In the genomic region with DNA sequence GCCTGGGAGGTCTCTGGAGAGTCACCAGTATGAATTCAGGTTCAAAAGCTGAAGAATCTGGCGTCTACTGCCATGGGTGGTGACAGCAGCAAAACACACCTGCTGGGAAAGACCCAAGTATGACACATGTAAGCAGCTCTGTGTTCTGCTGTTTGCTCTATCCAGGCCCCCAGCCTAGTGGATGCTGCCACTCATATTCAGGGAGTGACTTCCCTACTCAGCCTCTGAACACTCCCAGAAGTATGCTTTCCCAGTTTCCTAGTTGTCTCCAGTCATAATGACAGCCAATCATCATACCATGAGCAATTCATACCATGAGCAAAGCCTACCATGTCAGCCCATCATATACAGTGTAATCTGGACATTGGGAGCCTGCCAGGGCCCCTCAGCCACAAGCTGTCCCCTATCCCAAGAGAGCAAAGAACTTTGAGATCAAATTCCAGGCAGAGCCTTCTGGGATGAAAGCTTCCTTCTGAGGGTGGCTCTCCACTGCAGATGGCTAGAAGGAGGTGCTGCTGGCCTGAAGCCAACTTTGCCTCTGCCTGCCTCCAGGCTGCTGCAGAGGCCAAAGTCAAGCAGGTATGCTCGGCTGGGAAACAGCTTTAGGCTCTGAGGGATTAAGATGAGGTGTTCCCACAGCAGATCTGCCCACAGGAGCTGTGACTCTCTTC, we compare ENCODE assay signal across 7 mouse cellular contexts. TPM values are rescaled to one million over a fixed set of nuclear protein-coding genes. Genes with fewer than 3 reads are reported as not detected.
DNase-seq lines count a peak whose midpoint lies in the region; ATAC-seq lines count a peak whose summit lies in the region.

No protein-coding gene starts in this region.

- H3K4me1 ChIP-seq in limb, embryonic 12.5 days (replicated peaks), result peaks cover 17% of the 10 kb centered on the region
- 0 out of 2 replicates have a peak, but pooled peaks cover 3% of the 10 kb centered on the region for H3K4me1 ChIP-seq in limb, embryonic 10.5 days
- no peaks in the 10 kb centered on the region for H3K4me1 ChIP-seq in hindbrain, embryonic 14.5 days (replicated peaks; ENCODE audit: control insufficient read depth, insufficient read depth, low read length)

- H3K27ac ChIP-seq in limb, embryonic 12.5 days, result no peak overlapping the region
- H3K27ac ChIP-seq in limb, embryonic 10.5 days, result no peak overlapping the region
- no peak overlapping the region for H3K27ac ChIP-seq in hindbrain, embryonic 14.5 days

- no peak overlapping the region for H3K4me3 ChIP-seq in limb, embryonic 12.5 days (replicated peaks)
- no peak overlapping the region for H3K4me3 ChIP-seq in limb, embryonic 10.5 days
- H3K4me3 ChIP-seq in hindbrain, embryonic 14.5 days (replicated peaks; ENCODE audit: low read length), result no peak overlapping the region

- 42% methylated on average over 2 of the region's 2 CpGs for WGBS in limb, embryonic 12.5 days
- 72% methylated on average over 2 of the region's 2 CpGs for WGBS in limb, embryonic 10.5 days
- WGBS in hindbrain, embryonic 14.5 days, result 64% methylated on average over 2 of the region's 2 CpGs

- H3K36me3 ChIP-seq in limb, embryonic 12.5 days, result no peaks in the 10 kb centered on the region
- no peaks in the 10 kb centered on the region for H3K36me3 ChIP-seq in limb, embryonic 10.5 days
- no peaks in the 10 kb centered on the region for H3K36me3 ChIP-seq in hindbrain, embryonic 14.5 days (replicated peaks; ENCODE audit: control insufficient read depth, insufficient read depth)

- no peaks in the 10 kb centered on the region for H3K27me3 ChIP-seq in limb, embryonic 12.5 days
- H3K27me3 ChIP-seq in limb, embryonic 10.5 days (ENCODE audit: low read depth, poor library complexity, severe bottlenecking), result no peaks in the 10 kb centered on the region
- no peaks in the 10 kb centered on the region for H3K27me3 ChIP-seq in hindbrain, embryonic 14.5 days (ENCODE audit: control insufficient read depth, insufficient read depth, low read length)

- DNase-seq in limb, embryonic 10.5 days (ENCODE audit: low spot score), result no peak
- DNase-seq in frontal cortex, postnatal 14 days (ENCODE audit: low spot score in 2 of 2), result peak; percentile 34 to 45
- peak; percentile 18 to 20 for DNase-seq in layer of hippocampus, postnatal 36 days
- peak; percentile 78 for DNase-seq in right cerebral cortex, postnatal 14 days
- DNase-seq in thymus, adult 18-20 months, result no peak
- DNase-seq in hindbrain, embryonic 14.5 days (ENCODE audit: low spot score), result no peak

- no peak overlapping the region for H3K4me2 ChIP-seq in limb, embryonic 12.5 days
- no peak overlapping the region for H3K4me2 ChIP-seq in hindbrain, embryonic 14.5 days (replicated peaks)

- no peak overlapping the region for H3K9ac ChIP-seq in limb, embryonic 12.5 days (replicated peaks)
- no peak overlapping the region for H3K9ac ChIP-seq in hindbrain, embryonic 14.5 days

- H3K9me3 ChIP-seq in limb, embryonic 12.5 days, result no peaks in the 10 kb centered on the region
- H3K9me3 ChIP-seq in limb, embryonic 10.5 days (replicated peaks), result no peaks in the 10 kb centered on the region
- H3K9me3 ChIP-seq in hindbrain, embryonic 14.5 days (ENCODE audit: control insufficient read depth, low read length), result no peaks in the 10 kb centered on the region

- ATAC-seq in limb, embryonic 12.5 days (ENCODE audit: insufficient number of reproducible peaks, insufficient read depth, low FRiP score, low TSS enrichment, low read depth), result 0 out of 2 replicates have a peak, but pooled peaks have one; percentile 26
- ATAC-seq in hindbrain, embryonic 14.5 days (ENCODE audit: low FRiP score), result no peak

RNA-seq across cellular contexts. Expression of a gene that starts 42.8 kb away (rescaled TPM):
- 8.9 and 9.8 TPM in 2 replicates for polyA plus RNA-seq in limb, embryonic 12.5 days (2016; fragmentation: Nextera tagmentation; extraction: Ambion mirVana)
- 4.7 and 6.7 TPM in 2 replicates for polyA plus RNA-seq in limb, embryonic 10.5 days (2016; fragmentation: Nextera tagmentation; extraction: Ambion mirVana)
- 100 to 1,000 TPM; 243 to 261 TPM for total RNA-seq in layer of hippocampus, postnatal 36 days (2021)
- 30.1 and 36.0 TPM in 2 replicates for polyA plus RNA-seq in hindbrain, embryonic 14.5 days (2014; fragmentation: Nextera tagmentation; extraction: Ambion mirVana)

Comparison
In these comparisons a context has a peak if more than half of its experiments do, and no peak if none do; other contexts are left out.
1. DNase-seq: peak in frontal cortex, postnatal 14 days (2 of 2), layer of hippocampus, postnatal 36 days (2 of 2) and right cerebral cortex, postnatal 14 days (single experiment); none in limb, embryonic 10.5 days (single experiment), thymus, adult 18-20 months (0 of 2) and hindbrain, embryonic 14.5 days (single experiment).